Mouse (Mus musculus): ENCODE results near the gene Grid2.

The Grid2 gene

GRCm38 (mm10) chr6:64063858-64064257, 808.2 kb downstream of the Grid2 start:
- no peak for ATAC-seq (ENCODE audit: low TSS enrichment)

- ATAC-seq (ENCODE audit: low TSS enrichment): no peak
These were observed 809.0 kb downstream of the Grid2 start for GRCm38 (mm10) chr6:64064704-64065103.

GRCm38 (mm10) chr6:64073406-64073805, 817.7 kb downstream of the Grid2 start:
- no peak for ATAC-seq (ENCODE audit: low TSS enrichment)

GRCm38 (mm10) chr6:64077911-64078310, 822.2 kb downstream of the Grid2 start:
- no peak for ATAC-seq (ENCODE audit: low TSS enrichment)

GRCm38 (mm10) chr6:64098662-64099061, 843.0 kb downstream of the Grid2 start:
- ATAC-seq (ENCODE audit: low TSS enrichment): peak; percentile 57

- ATAC-seq (ENCODE audit: low TSS enrichment): peak; percentile 57; the same call in 1 of the 2 replicates
These were observed 858.9 kb downstream of the Grid2 start for GRCm38 (mm10) chr6:64114594-64114993.

GRCm38 (mm10) chr6:64136275-64136674, 880.6 kb downstream of the Grid2 start:
- ATAC-seq (ENCODE audit: low TSS enrichment): no peak

- no peak for ATAC-seq (ENCODE audit: low TSS enrichment)
These were observed 892.9 kb downstream of the Grid2 start for GRCm38 (mm10) chr6:64148613-64149012.

GRCm38 (mm10) chr6:64174995-64175612, 919.4 kb downstream of the Grid2 start:
- no peak for ATAC-seq (ENCODE audit: low TSS enrichment)

GRCm38 (mm10) chr6:64193646-64194045, 938.0 kb downstream of the Grid2 start:
- no peak for ATAC-seq (ENCODE audit: low TSS enrichment)

- ATAC-seq (ENCODE audit: low TSS enrichment): peak; percentile 91
These were observed 946.9 kb downstream of the Grid2 start for GRCm38 (mm10) chr6:64202396-64203122.

- peak; percentile 52 for ATAC-seq (ENCODE audit: low TSS enrichment)
These were observed 980.7 kb downstream of the Grid2 start for GRCm38 (mm10) chr6:64236351-64236750.

- ATAC-seq (ENCODE audit: low TSS enrichment): no peak
These were observed 984.9 kb downstream of the Grid2 start for GRCm38 (mm10) chr6:64240526-64240925.

GRCm38 (mm10) chr6:64245951-64246350, 990.3 kb downstream of the Grid2 start:
- no peak for ATAC-seq (ENCODE audit: low TSS enrichment)

GRCm38 (mm10) chr6:64251041-64251440, 995.4 kb downstream of the Grid2 start:
- no peak for ATAC-seq (ENCODE audit: low TSS enrichment)

- no peak for ATAC-seq (ENCODE audit: low TSS enrichment)
These were observed 1007.8 kb downstream of the Grid2 start for GRCm38 (mm10) chr6:64263517-64263916.

GRCm38 (mm10) chr6:64264224-64264623, 1008.5 kb downstream of the Grid2 start:
- no peak for ATAC-seq (ENCODE audit: low TSS enrichment)

GRCm38 (mm10) chr6:64274319-64275114, 1018.8 kb downstream of the Grid2 start:
- ATAC-seq (ENCODE audit: low TSS enrichment): no peak

- no peak for ATAC-seq (ENCODE audit: low TSS enrichment)
These were observed 1024.3 kb downstream of the Grid2 start for GRCm38 (mm10) chr6:64279927-64280326.

GRCm38 (mm10) chr6:64293761-64294160, 1038.1 kb downstream of the Grid2 start:
- ATAC-seq (ENCODE audit: low TSS enrichment): peak; percentile 88

GRCm38 (mm10) chr6:64297633-64298032, 1042.0 kb downstream of the Grid2 start:
- no peak for ATAC-seq (ENCODE audit: low TSS enrichment)

- no peak for ATAC-seq (ENCODE audit: low TSS enrichment)
These were observed 1049.2 kb downstream of the Grid2 start for GRCm38 (mm10) chr6:64304709-64305476.
